Mouse (Mus musculus): ENCODE measurements at regions not wholly inside any gene's neighbourhood (a gene's known extent, or its start where the extent isn't known, plus 50 kb on each side); places are given as distances from the start of the nearest gene placed in this dataset.
"Not testable (repeated sequence)": the region's sequence is repeated elsewhere in the genome, so short reads cannot be mapped to it uniquely, and the experiment has no call there.

GRCm38 (mm10) chr14:53709627-53710026, 544.3 kb downstream of the Dad1 start:
- peak; percentile 55 for DNase-seq (ENCODE audit: low spot score)

GRCm38 (mm10) chr14:53704351-53704750, 549.6 kb downstream of the Dad1 start:
- not testable (repeated sequence) for DNase-seq (ENCODE audit: low spot score)

- peak; percentile 5 for DNase-seq (ENCODE audit: low spot score)
These were observed 550.3 kb downstream of the Dad1 start for GRCm38 (mm10) chr14:53703593-53703992.

GRCm38 (mm10) chr14:53684100-53684499, 569.8 kb downstream of the Dad1 start:
- DNase-seq (ENCODE audit: low spot score): not testable (repeated sequence)

GRCm38 (mm10) chr14:53683361-53684015, 570.4 kb downstream of the Dad1 start:
- not testable (repeated sequence) for DNase-seq (ENCODE audit: low spot score)

GRCm38 (mm10) chr14:53682679-53683078, 571.2 kb downstream of the Dad1 start:
- not testable (repeated sequence) for DNase-seq (ENCODE audit: low spot score)

- DNase-seq (ENCODE audit: low spot score): not testable (repeated sequence)
These were observed 572.6 kb downstream of the Dad1 start for GRCm38 (mm10) chr14:53681320-53681719.

GRCm38 (mm10) chr14:53665681-53666080, 588.2 kb downstream of the Dad1 start:
- DNase-seq (ENCODE audit: low spot score): peak; percentile 52

GRCm38 (mm10) chr14:53662700-53663355, 591.1 kb downstream of the Dad1 start:
- not testable (repeated sequence) for DNase-seq (ENCODE audit: low spot score)

- DNase-seq (ENCODE audit: low spot score): not testable (repeated sequence)
These were observed 599.2 kb downstream of the Dad1 start for GRCm38 (mm10) chr14:53654669-53655068.

GRCm38 (mm10) chr14:53651061-53651460, 602.8 kb downstream of the Dad1 start:
- not testable (repeated sequence) for DNase-seq (ENCODE audit: low spot score)

GRCm38 (mm10) chr14:53649189-53649588, 604.7 kb downstream of the Dad1 start:
- not testable (repeated sequence) for DNase-seq (ENCODE audit: low spot score)

- DNase-seq (ENCODE audit: low spot score): not testable (repeated sequence)
These were observed 613.5 kb downstream of the Dad1 start for GRCm38 (mm10) chr14:53640441-53640840.

GRCm38 (mm10) chr14:53637664-53638063, 616.2 kb downstream of the Dad1 start:
- DNase-seq (ENCODE audit: low spot score): peak; percentile 60

GRCm38 (mm10) chr14:53635206-53635605, 618.7 kb downstream of the Dad1 start:
- DNase-seq (ENCODE audit: low spot score): not testable (repeated sequence)

- DNase-seq (ENCODE audit: low spot score): not testable (repeated sequence)
These were observed 619.5 kb downstream of the Dad1 start for GRCm38 (mm10) chr14:53634320-53634979.

GRCm38 (mm10) chr14:53633743-53634142, 620.2 kb downstream of the Dad1 start:
- not testable (repeated sequence) for DNase-seq (ENCODE audit: low spot score)

- DNase-seq (ENCODE audit: low spot score): not testable (repeated sequence)
These were observed 632.5 kb downstream of the Dad1 start for GRCm38 (mm10) chr14:53621376-53621775.

- not testable (repeated sequence) for DNase-seq (ENCODE audit: low spot score)
These were observed 637.8 kb downstream of the Dad1 start for GRCm38 (mm10) chr14:53616061-53616460.

GRCm38 (mm10) chr14:53614341-53614740, 639.6 kb downstream of the Dad1 start:
- DNase-seq (ENCODE audit: low spot score): peak; percentile 17

GRCm38 (mm10) chr14:53599299-53599698, 654.6 kb downstream of the Dad1 start:
- not testable (repeated sequence) for DNase-seq (ENCODE audit: low spot score)

GRCm38 (mm10) chr14:53597287-53597686, 656.6 kb downstream of the Dad1 start:
- not testable (repeated sequence) for DNase-seq (ENCODE audit: low spot score)

- peak; percentile 28 for DNase-seq (ENCODE audit: low spot score)
These were observed 663.3 kb downstream of the Dad1 start for GRCm38 (mm10) chr14:53590601-53591000.

All from embryo, embryonic 10.5 days (tissue).